Mouse (Mus musculus) layer of hippocampus, postnatal 14 days (tissue): ENCODE data around the gene Asb8. TPM values are rescaled to one million over a fixed set of nuclear protein-coding genes. Genes with fewer than 3 reads are reported as not detected.

Experiments used
- DNase-seq, 2 experiments: peaks; one replicate each; pipeline ENCODE4 v3.0.0; 2021 to 2022; ENCODE audit warnings: low spot score in 2 of 2, mixed read lengths in 1 of 2
- total RNA-seq, 2 experiments: library from RNA; stranded (reverse); gene quantifications; 2 replicates each; pipeline ENCODE4 v1.2.3; 2021

The Asb8 gene
- total RNA-seq, 2 experiments from 2014 or later, result 45.0 to 45.6 TPM

DNA sequence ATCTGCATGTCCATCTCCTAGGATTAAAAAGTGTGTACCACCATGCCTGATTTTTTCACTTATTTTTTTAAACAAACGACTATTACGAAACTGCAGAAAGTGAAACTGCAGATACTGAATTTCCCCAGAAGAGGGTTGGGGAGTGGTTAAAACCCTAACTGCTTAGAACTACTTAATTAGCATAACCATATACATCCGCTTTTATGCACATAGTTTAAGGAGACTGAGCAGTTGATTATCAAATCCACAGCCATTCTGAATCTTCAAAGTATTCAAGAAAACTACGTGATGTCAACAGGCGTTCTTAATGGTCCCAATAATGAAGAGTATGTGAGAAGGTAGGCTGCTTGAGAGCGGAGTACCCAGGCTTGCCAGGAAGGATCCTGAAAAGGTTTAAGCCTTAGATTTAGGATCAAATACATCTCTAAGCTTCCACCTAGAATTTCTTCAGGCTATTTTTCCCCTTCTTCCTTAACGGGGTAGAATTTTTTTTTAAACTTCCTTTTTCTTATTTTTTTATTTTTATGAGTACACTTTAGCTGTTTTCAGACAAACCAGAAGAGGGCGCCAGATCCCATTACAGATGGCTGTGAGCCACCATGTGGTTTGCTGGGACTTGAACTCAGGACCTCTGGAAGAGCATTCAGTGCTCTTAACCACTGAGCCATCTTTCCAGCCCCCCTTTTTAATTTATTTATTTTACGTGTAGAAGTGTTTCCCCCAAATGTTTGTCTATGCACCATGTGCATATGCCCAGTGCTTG lies 75.8 kb downstream of the Asb8 start:
- DNase-seq, result peak in 1 of 2 experiments; percentile 21

- no peak for DNase-seq
These were observed 76.5 kb downstream of the Asb8 start for GRCm38 (mm10) chr15:98088889-98089288.

Other genes starting within 250 kb of the Asb8 start
- gene Tmem106c, start 201.4 kb downstream of the Asb8 start, total RNA-seq, result 10 to 100 TPM; 19.1 to 22.3 TPM
- 1 to 10 TPM in 1 of 2 experiments, under 1 TPM in 1; 0.69 to 1.2 TPM for gene Col2a1, start 160.9 kb downstream of the Asb8 start, total RNA-seq
- gene Pfkm, start 73.0 kb downstream of the Asb8 start, total RNA-seq, result 100 to 1,000 TPM; 309 to 311 TPM
- gene Senp1, start 71.9 kb downstream of the Asb8 start, total RNA-seq, result 10 to 100 TPM; 13.5 to 13.7 TPM
- 10 to 100 TPM; 18.2 to 18.7 TPM for gene Ccdc184, start 1.5 kb upstream of the Asb8 start, total RNA-seq
- gene Olfr288, start 29.9 kb upstream of the Asb8 start, total RNA-seq, result not detected
- under 1 TPM in 1 of 2 experiments, not detected in 1; 0.16 TPM for gene Gm44579, start 55.4 kb upstream of the Asb8 start, total RNA-seq
- 1 to 10 TPM; 1.9 to 2.3 TPM for gene Olfr287, start 55.4 kb upstream of the Asb8 start, total RNA-seq
- gene Olfr286, start 68.8 kb upstream of the Asb8 start, total RNA-seq, result not detected
- not detected for gene H1fnt, start 91.7 kb upstream of the Asb8 start, total RNA-seq
- 1 to 10 TPM; 5.7 to 6.7 TPM for gene Zfp641, start 130.5 kb upstream of the Asb8 start, total RNA-seq
- not detected for gene Olfr285, start 151.7 kb upstream of the Asb8 start, total RNA-seq
- not detected for gene Olfr284, start 175.4 kb upstream of the Asb8 start, total RNA-seq
- not detected for gene Olfr283, start 215.3 kb upstream of the Asb8 start, total RNA-seq